Mouse (Mus musculus) right cerebral cortex, postnatal 36 days (tissue): Measurements from ENCODE around the gene Scrn3.

Experiments used
- DNase-seq, 2 experiments: peaks; one replicate each; pipeline ENCODE4 v3.0.0; 2022; ENCODE audit warnings: low spot score in 2 of 2, mixed read lengths in 1 of 2

Gene Scrn3

DNA sequence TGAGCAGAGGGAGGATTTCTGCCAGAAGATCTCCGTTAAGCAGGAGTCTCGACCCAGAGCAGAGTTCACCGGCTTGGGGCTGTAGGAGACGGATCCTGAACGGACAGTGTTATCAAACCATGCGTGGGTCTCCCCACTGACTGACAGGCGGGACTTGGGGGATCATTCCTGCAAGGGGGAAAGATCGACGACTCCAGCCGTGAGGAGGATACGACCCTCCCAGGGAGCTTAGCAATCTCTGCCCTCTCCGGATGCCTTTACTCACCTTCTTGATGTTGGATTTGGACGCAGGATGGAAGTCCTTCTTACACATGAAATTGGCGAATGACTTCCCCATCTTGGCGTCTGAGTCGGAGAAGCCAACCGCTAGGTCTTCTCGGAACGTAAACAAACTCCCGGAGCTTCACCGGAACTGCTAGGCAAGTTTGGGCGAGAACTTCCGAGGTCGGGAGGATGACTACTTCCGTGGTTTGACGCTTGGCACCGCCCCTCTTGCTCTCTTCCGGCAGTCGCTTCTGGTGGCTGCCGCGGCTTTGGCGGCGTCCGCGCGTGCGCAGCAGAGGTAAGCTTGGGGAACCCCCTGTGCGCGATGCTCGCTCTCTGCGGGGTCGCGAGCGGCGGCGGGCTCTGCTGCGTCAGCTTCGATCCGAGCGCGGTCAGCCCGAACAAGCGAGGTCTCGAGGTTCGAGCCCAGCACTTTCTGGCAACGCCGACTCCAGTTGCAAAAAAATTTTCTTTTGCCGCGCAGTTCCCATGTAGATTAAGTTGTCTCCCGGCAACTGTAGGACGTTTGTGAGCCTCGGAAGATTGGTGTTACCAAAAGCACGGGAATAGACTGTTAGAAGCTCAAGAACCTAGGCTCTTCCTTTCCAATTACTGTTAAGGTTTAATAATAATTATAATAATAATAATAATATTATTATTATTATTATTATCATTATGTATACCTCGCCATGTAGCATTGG is at the start of gene Scrn3, which contains the start of gene Cir1:
Gene Scrn3, plus strand, starts transcription at position 450 of the 965 bp plus-strand sequence.
Gene Cir1, minus strand, starts transcription at position 550 of the 965 bp plus-strand sequence.
- peak; percentile 90 to 93 for DNase-seq

GRCm38 (mm10) chr2:73263172-73263765 is 49.1 kb upstream of the Scrn3 start:
- no peak for DNase-seq

DNA sequence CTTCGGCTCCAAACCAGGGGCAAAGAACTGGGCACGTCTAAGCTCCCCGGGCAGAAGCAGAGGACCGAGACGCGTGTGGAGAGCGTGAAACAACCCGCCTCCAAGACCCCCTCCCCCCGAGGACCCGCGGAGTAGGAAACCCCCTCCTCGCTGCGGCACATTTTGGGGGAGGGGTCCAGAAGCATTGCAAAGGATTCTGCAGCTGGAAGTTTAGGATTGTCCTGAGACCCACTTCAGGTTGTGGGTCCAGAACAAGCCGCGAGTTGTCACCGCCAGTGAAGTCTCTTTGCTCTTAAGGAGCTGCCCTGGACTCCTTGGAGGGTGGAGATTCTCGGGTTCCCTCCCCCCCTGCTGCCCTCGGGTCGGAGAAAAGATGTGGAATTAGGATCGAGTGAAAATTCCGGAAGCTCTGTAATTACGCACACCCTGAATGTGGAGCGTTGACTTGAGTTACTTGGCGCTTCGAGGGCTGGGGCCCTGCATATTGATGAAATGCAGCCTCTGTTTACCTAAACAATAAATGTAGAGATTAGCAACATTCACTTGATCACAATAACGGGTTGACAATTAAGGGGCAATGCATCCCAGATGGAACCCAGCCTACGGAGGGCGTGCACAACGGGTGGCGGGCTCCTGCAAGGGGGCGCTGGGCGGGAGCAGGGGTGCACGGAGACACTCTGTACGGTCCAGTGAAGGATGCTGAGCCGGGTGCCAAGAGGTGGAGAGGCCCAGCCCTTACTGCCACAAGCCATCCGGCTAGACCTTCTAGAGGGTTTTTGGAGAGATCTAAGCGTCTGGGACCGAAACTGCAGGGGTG is 48.4 kb upstream of the Scrn3 start:
- no peak for DNase-seq

DNA sequence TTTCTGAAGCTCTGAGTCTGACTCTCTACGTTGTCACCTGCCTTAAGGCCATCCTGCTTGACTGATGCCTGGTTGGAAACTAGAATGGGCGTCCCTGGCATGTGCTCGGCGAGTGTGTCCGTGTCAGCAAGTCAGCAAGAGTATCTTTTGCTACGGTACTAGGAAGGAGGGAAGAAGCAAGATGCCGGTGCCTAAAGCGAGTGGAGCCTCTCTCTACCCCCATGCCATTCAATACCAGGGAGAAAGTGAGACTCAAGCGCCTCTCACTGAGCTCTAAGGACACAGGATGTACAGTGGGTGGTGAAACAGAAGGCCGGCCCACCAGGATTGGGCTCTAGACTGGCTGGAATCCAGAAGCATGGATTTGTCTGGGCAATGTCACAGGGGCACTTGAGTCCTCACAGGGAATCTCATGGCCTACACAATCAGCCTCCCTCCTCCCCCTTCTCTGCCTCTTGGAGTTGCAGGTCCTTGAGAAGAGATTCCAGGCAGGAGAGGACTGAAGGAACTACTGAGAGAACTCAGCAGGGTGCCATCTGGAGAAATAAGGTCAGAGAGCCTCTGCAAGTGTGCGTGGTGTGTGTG is 47.7 kb upstream of the Scrn3 start:
- DNase-seq, result no peak

- DNase-seq, result no peak
Observed at GRCm38 (mm10) chr2:73266011-73266410, 46.4 kb upstream of the Scrn3 start.

- no peak for DNase-seq
Observed at GRCm38 (mm10) chr2:73266623-73267022, 45.8 kb upstream of the Scrn3 start.

GRCm38 (mm10) chr2:73267231-73267630 is 45.2 kb upstream of the Scrn3 start:
- no peak for DNase-seq

DNA sequence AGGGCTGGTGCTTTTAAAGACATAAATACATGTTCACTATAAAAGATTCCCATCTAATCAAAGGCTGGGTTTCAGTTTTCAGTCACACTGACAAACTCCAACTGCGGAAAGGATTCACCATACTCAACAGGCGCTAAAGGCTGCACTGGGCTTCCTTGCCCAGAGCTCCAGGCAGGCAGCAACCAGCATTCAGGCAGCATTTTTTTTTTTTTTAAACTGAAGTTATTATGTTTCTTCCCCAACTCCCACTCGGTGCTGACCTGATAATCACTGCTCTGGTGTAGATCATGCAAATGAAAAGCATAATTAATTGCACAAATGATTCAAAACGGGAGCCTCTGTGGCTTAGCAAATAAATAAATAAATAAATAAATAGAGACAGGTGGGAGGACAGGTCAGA is 44.6 kb upstream of the Scrn3 start:
- no peak for DNase-seq

DNA sequence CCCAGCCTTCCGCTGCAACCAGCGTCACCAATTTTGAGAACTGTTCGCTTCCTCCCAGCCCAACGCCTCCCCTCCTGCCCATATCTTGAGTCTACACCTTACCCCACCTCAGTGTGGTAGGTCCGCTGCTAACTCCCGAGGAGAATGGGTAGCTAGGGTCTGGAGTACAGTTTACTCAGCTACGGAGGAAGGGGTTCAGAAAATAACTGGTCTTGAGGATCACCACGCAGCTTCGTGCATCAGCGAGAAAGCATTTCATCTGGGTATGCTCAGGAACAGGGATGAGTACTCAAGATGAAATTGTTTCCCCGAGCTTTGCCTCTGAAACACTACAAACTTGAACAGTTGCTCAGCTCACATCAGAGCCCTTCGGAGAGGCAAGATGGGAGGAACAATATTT is 44.1 kb upstream of the Scrn3 start:
- no peak for DNase-seq

- DNase-seq, result no peak
Observed at GRCm38 (mm10) chr2:73268836-73269395, 43.5 kb upstream of the Scrn3 start.

- DNase-seq, result no peak
Observed at GRCm38 (mm10) chr2:73269666-73270065, 42.7 kb upstream of the Scrn3 start.

GRCm38 (mm10) chr2:73270071-73270592 is 42.3 kb upstream of the Scrn3 start:
- no peak for DNase-seq

DNA sequence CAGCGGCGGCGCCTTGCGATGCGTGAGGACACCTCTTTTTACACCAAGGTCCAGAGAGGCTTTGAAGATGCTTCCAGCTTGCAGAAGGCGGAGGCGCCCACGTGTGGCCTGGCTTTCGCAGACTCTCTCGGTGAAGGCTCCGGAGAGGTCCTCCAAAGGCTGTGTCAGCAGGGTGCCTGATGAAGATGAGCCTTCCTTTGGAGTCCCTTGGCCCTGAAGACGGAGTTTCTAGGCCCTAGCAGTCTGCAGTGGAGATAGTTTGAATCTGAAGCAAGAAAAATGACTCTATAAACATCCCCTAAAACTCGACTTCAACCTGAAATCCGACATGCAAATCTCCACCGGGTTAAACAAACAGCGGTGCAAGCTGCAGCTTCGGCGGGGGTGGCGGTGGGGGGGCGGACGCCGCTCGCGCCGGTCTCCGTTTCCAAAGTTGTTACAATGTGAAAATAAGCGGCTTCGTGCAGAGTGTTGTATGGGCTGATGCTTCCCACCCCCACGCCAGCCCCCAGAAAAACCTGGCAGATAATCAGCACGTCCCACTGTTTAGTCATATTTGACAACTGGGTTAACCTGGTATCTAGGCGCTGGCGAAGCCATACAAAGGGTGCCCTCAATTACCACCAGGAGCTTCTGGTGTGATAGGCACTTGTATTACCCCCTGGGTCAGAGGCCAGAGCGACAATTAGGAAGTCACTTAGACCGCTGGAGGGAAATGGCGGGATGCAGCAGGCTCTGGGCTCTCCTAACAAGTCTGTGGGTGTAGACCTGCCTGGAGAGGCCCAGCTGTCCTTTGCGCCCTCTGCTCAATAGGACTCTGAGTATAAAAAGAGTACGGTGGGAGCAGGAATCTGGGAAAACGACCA is 41.6 kb upstream of the Scrn3 start:
- no peak for DNase-seq

GRCm38 (mm10) chr2:73271459-73272161 is 40.8 kb upstream of the Scrn3 start, which contains the start of gene Sp9:
Sp9 (plus strand) TSS chr2:73271925.
- DNase-seq, result no peak

DNA sequence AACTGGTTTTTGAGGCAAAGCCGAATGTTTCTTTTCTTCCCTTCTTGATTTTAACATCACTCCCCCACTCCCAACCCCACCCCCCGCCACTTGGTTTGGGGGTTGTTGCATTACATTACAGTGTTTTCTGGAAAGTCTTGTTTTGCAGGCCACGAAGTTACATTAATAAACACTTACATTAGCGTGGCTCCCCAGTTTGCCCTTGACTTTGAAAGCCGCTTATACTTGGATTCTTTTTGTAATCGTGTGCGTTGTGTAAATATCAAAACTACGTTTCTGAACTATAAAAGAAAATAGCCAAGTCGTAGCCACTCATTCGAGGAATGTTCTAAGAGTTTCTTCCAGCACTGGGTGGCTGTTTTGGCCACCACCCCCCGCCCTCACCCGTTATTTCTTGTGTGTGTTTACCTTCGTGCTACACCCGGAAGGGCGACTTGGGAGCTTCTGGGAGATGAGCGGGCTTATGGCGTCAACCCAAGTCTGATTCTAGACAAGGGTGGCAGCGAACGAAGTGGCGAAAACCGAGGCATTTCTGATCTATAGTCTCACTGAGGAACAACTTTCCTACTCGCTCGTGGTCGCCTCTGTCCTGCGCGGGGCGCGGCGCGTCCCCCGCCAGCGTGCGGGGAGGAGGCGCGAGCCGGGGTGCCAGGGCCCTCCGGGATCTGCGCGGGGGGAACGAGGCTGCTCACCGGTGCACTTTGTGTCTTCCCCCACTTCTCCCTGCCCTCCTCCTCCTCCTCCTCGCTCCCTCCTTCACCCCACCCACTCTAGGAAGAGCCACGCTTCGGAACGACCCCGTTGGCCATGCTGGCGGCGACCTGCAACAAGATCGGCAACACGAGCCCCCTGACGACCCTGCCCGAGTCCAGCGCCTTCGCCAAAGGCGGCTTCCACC is 39.8 kb upstream of the Scrn3 start:
- no peak for DNase-seq

DNA sequence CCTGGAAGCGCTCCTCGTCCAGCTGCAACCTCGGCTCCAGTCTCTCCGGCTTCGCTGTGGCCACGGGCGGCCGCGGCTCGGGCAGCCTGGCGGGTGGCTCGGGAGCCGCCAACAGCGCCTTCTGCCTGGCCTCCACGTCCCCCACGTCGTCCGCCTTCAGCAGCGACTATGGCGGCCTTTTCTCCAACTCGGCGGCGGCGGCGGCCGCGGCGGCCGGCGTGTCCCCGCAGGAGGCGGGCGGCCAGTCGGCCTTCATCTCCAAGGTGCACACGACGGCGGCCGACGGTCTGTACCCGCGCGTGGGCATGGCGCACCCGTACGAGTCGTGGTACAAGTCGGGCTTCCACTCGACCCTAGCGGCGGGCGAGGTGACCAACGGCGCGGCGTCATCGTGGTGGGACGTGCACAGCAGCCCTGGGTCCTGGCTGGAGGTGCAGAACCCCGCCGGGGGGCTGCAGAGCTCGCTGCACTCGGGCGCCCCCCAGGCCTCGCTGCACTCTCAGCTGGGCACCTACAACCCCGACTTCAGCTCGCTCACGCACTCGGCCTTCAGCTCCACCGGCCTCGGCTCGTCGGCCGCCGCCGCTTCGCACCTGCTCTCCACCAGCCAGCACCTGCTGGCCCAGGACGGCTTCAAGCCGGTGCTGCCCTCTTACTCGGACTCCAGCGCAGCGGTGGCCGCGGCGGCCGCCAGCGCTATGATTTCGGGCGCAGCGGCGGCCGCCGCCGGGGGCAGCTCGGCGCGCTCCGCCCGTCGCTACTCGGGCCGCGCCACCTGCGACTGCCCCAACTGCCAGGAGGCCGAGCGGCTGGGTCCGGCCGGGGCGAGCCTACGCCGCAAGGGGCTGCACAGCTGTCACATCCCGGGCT is 38.9 kb upstream of the Scrn3 start:
- no peak for DNase-seq

- DNase-seq, result no peak
Observed at GRCm38 (mm10) chr2:73274119-73274920, 38.1 kb upstream of the Scrn3 start.
